Mouse (Mus musculus) olfactory bulb, adult 2 months (tissue): ENCODE measurements around the gene Amer3.

Source experiments
- CTCF ChIP-seq: fragments of 200-500 bp; IDR thresholded peaks from 2 replicates; pipeline ENCODE4 v1.5.1; 2012; ENCODE audit warnings: low read depth, mild to moderate bottlenecking, low read length, moderate library complexity; ENCODE audit not compliant: insufficient read depth
- POLR2A ChIP-seq: fragments of 200-500 bp; IDR thresholded peaks from 2 replicates; pipeline ENCODE4 v1.6.1; 2012; ENCODE audit warnings: mild to moderate bottlenecking, low read depth, low read length, moderate library complexity; ENCODE audit not compliant: insufficient read depth

GRCm38 (mm10) chr1:34571431-34571830, 8.0 kb upstream of the Amer3 start:
- TF ChIP-seq POLR2A (no peak), CTCF (no peak)
